Mouse (Mus musculus) small intestine, adult 2 months (tissue): ENCODE measurements around the gene Aff2.

ENCODE experiments used
- CTCF ChIP-seq: fragments of 200-500 bp; IDR thresholded peaks from 2 replicates; pipeline ENCODE4 v1.5.1; 2012; ENCODE audit warnings: low read depth, mild to moderate bottlenecking, control low read depth, inconsistent platforms, low read length, moderate library complexity, mixed read lengths; ENCODE audit not compliant: insufficient replicate concordance, insufficient read length; ENCODE audit errors: extremely low read depth
- POLR2A ChIP-seq: fragments of 200-500 bp; IDR thresholded peaks from 2 replicates; pipeline ENCODE4 v1.6.1; 2012; ENCODE audit warnings: low read depth, mild to moderate bottlenecking, control low read depth, inconsistent platforms, low read length, moderate library complexity

DNA sequence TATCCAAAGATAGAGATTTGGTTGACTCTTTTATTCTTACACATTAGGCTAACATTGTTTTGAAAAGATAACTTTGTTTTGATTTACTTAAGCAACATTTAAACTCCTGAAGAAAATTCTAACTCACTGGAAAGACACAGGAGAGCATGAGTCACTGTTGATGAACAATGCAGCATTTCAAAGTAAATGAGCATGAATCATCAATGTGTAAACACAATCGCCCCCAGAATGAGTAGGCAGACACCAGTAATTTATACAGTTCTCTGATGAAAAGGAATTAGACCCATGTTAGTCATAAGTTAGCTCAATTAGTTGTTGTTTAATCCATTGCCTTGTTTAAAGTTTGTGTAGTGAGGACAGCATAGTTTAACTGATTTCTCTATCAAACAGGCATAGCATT, 180.7 kb downstream of the Aff2 start:
- TF ChIP-seq POLR2A: no peak
- no peak for TF ChIP-seq CTCF
